Mouse (Mus musculus): Measurements from ENCODE around the gene Fam71b.
"Not testable (repeated sequence)": the region's sequence is repeated elsewhere in the genome, so short reads cannot be mapped to it uniquely, and the experiment has no call there.

The Fam71b gene

DNA sequence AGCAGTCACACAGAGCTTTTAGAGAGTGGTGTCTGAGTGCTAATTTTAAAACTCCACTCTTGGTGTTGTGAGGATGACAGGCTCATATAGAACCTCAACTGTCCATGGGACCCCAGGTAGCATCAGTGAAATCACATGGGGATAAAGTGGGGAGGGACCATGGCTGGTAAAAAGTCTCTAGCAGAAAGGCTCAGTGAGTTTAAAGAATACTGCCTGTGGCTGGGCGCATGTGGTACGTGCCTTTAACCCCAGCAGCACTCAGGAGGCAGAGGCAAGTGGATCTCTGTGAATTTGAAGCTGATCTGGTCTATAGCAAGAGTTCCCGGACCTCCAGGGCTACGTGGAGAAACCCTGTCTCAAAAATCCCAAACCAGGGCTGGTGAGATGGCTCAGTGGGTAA is 13.9 kb upstream of the Fam71b start:
- DNase-seq (ENCODE audit: low read depth, low spot score) = no peak

DNA sequence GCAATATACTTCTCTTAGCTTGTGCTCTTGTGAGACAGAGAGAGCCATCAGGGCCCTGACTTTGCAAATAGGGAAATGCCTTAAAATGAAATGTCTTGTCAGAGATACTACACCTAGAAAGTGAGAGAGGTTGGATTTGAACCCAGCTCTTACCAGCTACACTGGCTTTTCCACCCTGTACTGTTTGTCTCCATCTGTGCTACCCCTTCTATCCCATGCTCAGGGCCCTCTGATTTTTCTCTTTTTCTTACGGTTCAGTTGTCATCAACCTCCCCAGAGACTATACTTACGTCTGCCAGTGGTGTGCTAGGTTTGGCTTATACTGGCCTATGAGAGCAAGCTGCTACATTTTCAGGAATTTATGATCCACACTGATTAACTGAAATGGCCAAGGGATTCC is 11.4 kb upstream of the Fam71b start:
- DNase-seq (ENCODE audit: low read depth, low spot score) = no peak

DNA sequence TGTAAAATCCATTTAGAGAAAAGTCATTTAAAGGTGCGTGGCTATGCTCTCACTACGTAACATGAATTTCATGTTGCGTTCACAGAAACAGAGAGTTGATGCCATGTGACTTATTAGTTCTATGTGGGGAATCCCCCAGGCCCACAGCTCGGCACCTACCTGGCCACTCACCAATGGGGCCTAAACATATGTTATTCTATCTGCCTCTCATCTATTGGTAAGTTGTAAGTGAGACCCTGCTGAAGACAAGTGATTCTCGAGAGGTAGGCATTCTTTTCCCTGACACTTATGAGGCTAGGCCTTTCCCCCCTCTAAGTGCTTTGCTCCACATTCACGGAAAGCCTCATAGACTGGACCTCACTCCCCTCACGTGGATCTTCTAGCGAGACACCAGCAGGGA is 9.8 kb upstream of the Fam71b start:
- no peak for DNase-seq (ENCODE audit: low read depth, low spot score)

DNA sequence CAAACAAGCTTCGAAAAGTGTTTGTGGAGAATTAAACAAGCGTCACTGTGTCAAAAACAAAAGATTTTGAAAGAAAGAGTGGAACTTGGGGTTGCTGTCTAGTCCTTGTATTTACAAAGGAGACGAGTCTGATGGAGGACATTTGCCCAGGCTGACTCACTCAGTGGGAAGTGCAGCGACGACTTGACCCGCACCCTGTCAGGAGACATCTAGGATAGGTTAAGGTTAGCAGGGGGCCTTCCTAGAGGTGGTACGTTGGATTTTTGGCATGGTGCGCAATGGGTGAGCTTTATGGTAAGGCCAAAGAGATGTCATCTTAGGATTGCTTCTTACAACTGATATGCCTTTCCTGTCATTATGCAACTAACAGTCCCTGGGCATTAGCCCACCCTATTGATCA is 9.3 kb upstream of the Fam71b start:
- no peak for DNase-seq (ENCODE audit: low read depth, low spot score)

DNA sequence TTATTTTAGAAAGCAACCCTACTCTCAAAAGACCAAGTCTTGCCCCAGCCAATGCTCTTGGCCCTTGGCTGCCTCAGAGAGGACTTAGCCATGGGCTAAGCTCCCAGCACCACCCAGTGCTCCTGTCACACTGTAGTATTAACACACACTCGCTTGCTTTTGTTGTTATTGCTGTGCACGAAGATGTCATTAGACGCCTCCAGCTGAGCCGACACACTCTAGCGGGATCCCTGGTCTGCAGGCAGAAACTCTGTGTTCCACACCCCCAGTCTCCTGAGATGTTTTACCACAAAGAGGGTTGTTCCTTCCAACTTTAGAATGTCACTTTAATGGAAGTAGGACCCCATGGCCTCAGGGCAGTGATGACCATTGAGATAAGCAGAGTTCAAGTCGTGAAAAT is 7.9 kb upstream of the Fam71b start:
- DNase-seq (ENCODE audit: low read depth, low spot score) = no peak

DNA sequence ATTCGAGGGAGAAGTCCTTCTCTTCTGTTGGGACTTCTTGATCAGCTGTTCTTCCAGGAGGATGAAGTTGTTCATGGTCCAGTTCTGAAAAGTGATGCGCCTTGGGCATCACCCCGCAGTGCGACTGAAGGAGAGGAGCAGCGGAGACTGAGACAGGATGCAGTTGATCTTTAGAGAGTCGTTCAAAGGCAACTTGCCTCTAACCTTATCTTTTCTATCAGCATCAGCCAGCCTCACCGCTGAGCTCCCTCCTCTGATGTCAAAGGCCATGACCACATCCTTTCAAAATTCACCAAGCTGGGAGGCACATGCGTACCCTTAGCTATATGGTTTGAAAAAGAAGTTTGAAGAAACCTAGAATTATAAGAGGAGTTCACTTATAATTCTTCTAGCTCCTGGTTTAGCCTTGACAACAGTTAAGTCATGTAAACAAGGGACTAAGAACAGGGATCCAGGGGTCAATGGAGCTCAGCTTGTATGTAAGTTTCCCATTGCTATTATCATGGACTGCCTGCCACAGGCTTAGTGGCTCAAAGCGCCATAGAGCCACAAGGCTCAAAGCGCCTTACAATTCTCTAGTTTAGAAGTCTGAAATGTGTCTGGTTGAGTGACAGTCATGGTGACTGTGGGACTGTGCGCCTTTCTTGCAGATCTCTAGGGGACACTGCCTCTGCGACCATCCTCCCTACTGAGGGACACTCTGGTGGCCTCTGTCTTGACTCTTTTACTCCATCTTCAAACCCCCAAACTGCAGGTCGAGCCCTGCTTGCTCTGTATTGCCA is 6.8 kb upstream of the Fam71b start, which contains the start of gene Itk:
Gene Itk, minus strand, starts transcription at position 180 of the 782 bp plus-strand sequence.
- no peak for DNase-seq (ENCODE audit: low read depth, low spot score)

DNA sequence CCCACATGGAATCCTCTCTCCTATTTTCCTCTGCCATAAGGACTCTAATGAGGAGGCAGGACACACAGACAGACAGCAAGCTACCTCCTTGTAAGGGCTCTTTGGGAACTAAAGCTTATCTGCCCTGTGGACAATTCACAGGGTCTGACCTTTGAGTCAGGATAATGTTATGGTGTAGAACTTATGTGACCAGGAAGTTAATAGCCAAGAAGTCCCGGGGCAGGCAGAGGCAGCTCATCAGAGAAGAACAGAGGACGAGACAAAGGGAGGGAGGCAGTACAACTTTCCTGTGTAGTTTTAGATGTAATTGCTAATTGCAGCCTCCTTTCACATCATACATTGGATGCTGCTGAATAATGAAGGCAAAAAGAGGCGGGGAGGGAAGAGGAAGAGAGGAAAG is 5.7 kb upstream of the Fam71b start:
- DNase-seq (ENCODE audit: low read depth, low spot score) = no peak

DNA sequence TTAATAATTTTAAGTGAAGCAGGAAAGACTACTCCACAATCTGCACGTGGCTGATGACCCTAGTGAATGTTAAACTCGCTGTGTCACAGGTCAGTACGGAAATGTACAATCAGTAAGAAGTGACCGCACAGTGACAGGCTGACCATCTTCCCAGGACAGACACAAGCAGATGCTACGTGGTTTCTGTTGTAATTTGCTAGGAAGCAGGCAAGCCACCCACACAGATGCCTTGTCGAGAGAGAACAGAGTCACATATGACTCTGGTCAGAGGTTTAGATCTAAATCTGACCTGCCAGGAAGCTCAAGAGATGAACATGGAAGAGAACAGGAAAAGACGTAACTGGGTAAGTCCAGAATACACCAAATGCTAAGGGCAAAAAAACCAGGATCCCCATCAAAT is 3.5 kb upstream of the Fam71b start:
- DNase-seq (ENCODE audit: low read depth, low spot score) = no peak

DNA sequence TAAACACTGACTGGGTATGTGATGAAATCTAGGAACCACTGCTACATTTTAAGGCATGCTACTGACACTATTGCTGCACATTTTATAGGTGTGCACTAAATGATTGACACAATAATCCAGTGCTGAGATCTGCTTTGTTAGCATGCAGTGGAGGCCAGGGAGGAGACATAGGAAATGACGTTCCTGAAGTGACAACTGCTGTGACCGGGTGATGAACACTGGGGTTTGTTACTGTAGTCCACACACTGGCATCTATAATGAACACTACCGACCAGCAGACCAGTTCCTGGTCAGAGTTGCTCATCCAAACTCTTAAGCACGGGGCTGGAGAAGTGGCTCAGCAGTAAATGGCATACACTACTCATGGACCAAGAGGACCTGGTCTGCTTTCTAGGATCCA is 2.9 kb upstream of the Fam71b start:
- no peak for DNase-seq (ENCODE audit: low read depth, low spot score)

DNA sequence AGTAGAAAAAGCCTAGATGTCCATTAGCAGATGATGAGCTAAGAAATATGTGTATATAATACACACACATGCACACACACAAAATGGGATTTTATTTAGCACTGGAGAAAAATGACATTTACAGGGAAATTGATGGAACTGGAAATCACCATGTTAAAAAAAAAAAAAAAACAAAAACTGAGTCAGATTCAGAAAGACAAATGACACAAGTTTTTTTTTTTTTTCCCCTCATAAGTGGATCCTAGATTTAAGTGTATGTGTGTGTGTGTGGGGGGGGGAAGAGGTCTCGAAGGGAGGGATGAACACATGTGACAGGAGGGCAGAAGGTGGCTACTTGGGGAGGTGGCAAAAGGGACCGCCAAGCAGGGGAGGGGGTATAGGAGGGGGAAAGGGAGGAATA is 1.3 kb upstream of the Fam71b start:
- DNase-seq (ENCODE audit: low read depth, low spot score) = no peak

DNA sequence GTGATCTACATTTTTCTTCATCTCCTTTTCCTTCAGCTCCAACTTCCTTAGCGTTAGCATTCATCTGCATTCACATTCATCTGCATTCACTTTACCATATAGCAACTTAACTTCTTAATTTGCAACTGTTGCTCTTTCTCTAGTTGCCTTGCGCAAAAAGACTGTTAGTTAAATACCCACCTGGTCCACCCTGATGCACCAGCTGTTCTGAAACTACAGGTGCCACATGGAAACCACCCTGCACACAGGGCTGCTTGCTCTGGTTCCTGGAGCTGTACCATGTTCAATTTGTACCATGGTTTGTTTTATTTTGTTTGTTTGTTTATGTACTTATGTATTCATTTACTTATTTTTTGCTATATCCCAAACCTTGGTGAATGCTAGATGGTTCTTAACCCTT is 661 bp upstream of the Fam71b start:
- DNase-seq (ENCODE audit: low read depth, low spot score) = no peak

DNA sequence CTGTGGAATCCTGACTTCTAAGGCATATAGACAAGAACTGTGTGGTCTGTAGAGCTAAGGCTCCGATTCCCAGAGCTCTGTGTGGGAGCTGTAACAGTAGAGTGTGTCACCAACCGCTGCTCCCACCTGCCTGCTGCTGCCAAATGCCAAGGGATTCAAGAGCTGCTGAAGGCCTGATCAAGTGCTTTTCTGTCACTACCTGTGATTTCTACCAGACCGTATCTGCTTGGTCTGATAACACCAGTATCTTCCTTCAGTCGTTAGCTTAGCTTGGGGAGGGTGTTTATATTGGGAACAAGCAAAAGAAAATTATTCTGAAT is 461 bp downstream of the Fam71b start:
- no peak for DNase-seq (ENCODE audit: low read depth, low spot score)

DNA sequence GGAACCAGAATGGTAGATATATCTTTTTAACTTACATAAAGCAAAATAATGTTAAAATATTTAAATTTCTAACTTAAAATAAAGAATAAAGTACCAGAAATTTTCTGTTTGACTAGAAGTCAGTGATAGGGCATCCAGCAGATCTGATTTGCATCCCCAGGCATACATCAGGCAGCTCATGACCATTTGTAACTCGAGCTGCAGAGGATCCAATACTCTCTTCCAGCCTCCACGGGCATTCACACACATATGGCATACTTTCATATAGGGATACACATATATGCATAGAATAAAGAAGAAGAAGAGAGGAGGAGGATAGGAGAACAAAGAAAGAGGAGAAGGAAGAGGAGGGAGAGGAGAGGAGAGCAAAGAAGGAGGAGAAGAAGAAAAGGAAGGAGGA is 1.5 kb downstream of the Fam71b start:
- no peak for DNase-seq (ENCODE audit: low read depth, low spot score)

DNA sequence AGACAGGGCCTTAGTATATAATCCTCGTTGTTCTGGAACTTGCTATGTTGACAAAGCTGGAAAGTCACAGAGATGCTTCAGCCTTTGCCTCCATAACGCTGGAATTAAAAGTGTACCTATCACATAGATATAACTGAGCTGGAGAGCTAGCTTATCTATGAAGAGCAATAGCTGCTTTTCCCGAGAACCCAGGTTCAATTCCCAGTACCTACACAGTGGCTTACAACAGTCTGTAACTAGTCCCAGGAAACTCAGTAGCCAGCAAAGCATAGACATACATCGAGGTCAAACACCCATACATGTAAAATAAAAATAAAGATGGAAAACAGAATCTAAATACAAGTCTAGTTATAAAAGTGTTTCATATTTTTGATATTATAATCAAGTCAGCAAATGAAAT is 2.1 kb downstream of the Fam71b start:
- no peak for DNase-seq (ENCODE audit: low read depth, low spot score)

DNA sequence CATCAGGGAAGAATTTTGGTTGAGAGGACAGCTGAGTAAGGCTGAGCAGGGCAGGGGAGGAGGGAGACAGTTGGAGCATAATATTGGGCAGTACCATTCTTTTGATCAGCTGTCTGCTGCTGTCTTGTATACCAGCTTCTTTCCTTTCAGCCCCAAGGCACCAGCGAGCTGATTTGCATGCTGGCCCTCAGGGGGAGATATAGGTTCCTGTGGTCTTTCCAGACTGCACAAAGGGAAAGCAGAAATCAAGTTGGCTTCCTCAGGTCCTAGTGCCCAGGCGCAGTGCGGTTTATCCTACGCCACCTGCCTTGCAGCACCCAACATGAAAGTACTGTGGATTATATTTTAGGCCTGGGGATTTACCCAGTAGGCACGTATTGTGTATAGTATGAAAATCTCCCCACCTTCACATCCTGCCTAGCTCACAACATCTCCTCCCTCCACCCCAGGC is 2.6 kb downstream of the Fam71b start:
- no peak for DNase-seq (ENCODE audit: low read depth, low spot score)

DNA sequence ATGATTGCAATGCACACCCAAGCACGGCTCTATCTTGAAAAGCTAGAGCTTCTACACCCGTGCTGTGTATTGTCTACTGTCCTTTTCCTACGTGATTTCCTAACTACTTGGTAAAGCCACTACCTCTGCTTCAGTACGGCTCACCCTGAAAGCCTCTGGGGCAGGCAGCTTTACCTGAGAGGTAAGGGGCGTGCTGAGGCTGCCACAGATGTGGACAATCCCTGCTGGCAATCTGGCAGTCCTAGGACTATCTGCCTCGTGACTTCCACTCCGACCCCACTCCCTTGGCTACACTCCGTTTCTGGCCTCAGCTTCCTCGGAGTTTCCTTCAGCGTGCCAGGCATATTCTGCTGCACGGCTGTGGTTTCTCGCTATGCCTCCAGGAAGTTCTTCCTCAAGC is 5.2 kb downstream of the Fam71b start:
- DNase-seq (ENCODE audit: low read depth, low spot score) = no peak

DNA sequence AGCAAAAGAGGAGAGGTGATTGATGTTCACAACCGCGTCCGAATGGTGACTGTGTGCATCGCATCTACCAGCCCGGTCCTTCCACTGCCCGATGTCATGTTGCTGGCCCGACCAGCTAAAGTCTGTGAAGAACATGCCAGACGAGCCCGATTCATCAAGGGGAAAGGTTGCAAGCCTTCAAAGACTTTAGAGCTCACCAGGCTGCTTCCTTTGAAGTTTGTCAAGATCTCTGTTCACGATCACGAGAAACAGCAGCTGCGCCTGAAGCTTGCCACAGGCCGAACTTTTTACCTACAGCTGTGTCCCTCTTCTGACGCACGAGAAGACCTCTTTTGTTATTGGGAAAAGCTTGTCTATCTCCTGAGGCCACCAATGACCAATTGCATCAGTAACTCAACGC is 8.6 kb downstream of the Fam71b start:
- DNase-seq (ENCODE audit: low read depth, low spot score) = no peak

DNA sequence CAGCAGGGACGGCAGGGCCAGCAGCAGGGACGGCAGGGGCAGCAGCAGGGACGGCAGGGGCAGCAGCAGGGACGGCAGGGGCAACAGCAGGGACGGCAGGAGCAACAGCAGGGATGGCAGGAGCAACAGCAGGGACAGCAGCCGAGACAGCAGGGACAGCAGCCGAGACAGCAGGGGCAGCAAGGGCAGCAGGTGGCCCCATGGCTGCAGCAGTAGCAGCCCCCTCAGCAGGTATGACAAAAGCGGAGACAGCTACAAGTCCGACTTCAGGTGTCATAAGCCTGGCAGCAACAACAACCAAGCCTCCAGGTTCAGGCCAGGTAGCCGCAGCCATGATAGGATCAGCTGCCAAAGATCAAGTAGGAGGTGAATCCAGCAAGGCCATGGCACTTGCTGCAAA is 10.4 kb downstream of the Fam71b start:
- DNase-seq (ENCODE audit: low read depth, low spot score) = no peak

DNA sequence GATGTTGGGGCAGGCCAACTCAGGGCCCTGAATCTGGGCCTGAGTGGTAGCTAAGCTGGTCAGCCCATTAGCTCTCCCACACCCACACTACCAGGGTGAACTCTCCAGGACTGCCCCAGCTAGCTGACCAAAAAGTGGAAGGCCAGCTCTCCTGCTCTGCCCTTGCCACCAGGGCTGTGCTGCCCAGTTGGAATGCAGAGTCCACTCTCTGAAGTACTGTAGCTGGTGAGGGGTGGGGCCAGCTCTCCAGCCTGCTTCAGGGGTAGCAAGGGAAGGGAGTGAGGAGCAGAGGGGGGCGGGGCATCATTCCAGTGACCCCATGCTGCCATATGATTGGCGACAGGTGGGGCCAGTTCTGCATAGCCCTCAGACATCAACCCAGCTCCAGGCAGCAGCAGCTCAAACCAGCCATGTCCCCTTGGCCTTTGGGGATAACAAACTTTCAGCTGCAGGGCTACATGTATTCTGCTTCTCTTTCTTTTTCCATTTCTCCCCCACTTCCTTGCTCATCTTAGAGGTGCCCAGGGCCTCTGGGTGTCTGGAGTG is 13.7 kb downstream of the Fam71b start:
- DNase-seq (ENCODE audit: low read depth, low spot score) = no peak

DNA sequence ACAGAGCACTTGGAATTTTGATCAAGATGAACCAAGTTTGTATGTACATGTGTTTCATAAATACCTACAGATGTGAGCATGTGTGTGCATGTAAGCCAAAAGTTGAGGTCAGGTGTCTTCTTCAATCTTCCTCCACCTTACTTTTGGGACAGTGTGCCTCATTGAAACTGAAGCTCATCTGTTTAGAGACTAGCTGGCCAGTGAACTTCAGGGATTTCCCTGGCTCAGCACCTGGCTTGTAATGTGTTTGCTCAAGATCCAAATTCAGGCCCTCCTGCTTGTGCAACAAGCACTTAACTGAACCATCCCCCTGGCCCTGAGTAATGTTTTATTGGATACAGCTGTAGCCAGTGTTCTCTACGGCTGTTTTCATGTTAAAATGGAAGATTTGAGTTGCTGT is 22.1 kb downstream of the Fam71b start:
- DNase-seq (ENCODE audit: low read depth, low spot score) = no peak

DNA sequence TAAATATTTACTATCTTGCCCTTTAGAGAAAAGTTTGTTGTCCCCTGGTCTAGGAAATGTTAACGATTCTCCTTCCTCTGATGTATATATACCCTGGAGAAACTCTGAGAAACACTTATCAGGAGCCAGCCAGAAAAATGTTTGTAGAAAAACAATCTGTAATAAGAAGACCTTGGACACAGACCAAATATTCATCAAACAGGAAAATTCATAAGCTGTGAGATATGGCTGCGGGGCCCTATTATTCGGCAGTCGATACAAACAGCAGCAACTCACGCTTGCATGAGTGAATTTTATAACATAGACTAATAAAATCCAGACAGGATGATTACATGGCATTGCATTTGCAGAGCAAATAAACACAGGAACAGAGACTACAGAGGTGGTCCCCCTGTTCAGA is 22.5 kb downstream of the Fam71b start:
- DNase-seq (ENCODE audit: low read depth, low spot score) = no peak

DNA sequence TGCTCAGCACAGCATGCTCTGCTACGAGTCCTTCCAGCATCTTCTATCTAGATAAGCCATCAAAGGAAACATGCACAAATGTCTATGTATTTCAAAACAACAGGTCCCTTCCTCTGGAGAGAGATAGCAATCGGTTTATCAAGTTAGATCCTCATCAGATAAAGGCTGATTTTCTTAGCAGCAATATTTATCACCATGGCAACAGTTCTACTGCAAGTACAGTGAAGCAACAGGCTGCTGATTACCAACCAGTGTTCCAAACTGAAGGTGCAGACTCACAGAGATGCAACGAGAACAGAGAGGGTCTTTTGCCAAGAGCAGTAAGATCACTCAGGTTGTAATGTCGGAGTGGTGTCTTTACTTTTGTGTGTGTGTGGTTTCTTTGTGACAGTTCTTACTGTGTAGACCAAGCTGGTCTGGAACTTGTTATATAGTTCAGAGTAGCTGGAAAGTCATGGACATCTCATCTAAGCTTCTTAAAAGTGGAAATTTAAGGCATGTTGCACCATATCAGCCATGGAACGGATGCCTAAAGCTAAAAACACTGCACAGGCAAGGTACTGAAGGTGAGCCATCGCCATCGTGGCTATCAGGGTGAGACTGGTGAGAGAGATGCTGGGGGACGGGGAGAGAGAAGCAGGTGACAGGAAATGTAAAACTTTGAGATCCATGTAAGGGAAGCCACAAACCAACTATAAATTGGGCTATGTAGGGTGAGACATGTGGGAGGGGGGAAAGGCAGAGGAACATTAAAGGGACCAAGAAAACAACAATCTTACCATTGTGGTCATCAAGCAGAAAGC is 24.9 kb downstream of the Fam71b start:
- DNase-seq (ENCODE audit: low read depth, low spot score) = no peak

DNA sequence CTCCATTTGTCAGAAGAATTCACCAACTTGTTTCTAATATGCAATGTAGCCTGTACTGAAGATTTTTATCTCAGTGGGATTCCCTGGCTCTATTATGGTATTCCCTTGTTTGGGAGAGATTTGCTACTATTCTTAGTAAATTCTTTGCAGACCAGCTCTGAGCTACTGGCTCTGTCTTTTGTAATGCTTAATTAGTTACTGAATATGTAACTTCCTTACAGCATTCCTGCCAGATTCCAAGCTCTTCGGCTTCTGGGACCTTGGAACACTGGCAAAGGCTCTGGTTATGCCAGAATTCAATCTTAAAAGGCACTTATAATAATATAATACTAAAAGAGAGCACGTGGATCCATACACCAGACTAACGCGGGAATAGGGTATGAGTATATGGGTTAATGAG is 31.8 kb downstream of the Fam71b start:
- not testable (repeated sequence) for DNase-seq (ENCODE audit: low read depth, low spot score)

Measured in mesoderm, embryonic 11.5 days (tissue).